Comparison of ENCODE assay signal across 14 mouse cellular contexts in the genomic region with DNA sequence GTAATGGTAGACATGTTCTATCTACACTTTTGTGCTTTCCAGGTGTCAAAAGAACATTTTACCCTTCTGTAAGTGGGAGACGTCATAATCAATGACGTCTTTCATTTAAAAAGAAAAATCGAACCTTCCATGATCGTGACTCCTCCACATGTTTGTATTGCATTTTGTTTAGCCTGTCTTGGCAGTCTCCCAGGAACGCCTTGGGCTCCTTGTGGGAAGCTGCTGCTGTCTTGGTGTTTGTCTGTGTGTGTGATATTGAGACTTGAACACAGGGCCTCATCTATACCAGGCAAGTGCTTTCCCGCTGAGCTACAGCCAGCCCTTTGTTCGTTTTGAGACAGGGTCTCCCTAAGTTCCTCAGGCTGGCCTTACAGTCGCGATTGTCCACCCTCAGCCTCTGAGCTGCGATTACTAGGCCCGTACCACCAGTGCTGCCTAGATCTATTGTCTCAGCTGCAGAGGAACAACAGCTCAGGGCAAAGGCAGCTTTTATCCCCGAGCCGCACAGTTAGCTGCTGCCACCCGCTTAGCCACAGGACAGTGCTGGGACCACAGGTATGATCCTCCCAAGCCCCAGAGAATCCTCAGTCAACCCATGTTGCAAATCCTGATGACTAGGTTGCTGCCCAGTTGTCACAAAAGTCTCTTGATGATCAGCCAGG. TPM values are rescaled to one million over a fixed set of nuclear protein-coding genes. Genes with fewer than 3 reads are reported as not detected.
DNase-seq lines count a peak whose midpoint lies in the region; ATAC-seq and TF ChIP-seq lines count a peak whose summit lies in the region.
"Had no signal": no experiment of that assay in that cellular context is flagged by ENCODE, and none has a peak within 500 bp of the region (broad histone marks: within the 10 kb centered on the region; RNA-seq: fewer than 3 reads in every experiment).

No protein-coding gene starts in this region.

- H3K4me3 ChIP-seq in lung, embryonic 14.5 days (ENCODE audit: low read depth, low read length), result no peak overlapping the region
- H3K4me3 ChIP-seq in small intestine, adult 2 months (ENCODE audit: low read depth, low read length), result no peak overlapping the region
- H3K4me3 ChIP-seq: erythroblast, embryonic 14.5 days; heart, embryonic 10.5 days; limb, embryonic 13.5 days had no signal

- no peak overlapping the region for H3K9ac ChIP-seq in lung, embryonic 14.5 days
- H3K9ac ChIP-seq: limb, embryonic 13.5 days had no signal

- peaks cover 7% of the 10 kb centered on the region; the same call in 1 of the 2 replicates for H3K4me1 ChIP-seq in lung, embryonic 14.5 days (ENCODE audit: insufficient read depth)
- peaks cover 27% of the 10 kb centered on the region for H3K4me1 ChIP-seq in small intestine, adult 2 months (ENCODE audit: control insufficient read depth, insufficient read depth, insufficient read length, low read length)

- ATAC-seq in lung, embryonic 14.5 days (ENCODE audit: insufficient read depth), result no peak
- ATAC-seq: lung, postnatal 0 days had no signal

- no peak for TF ChIP-seq CTCF in lung, embryonic 14.5 days (IDR thresholded peaks at IDR 0.05; ENCODE audit: low read depth)
- TF ChIP-seq CTCF in small intestine, adult 2 months (IDR thresholded peaks at IDR 0.05; ENCODE audit: extremely low read depth, insufficient read length, insufficient replicate concordance, low read depth, low read length), result no peak

- H3K27me3 ChIP-seq in lung, embryonic 14.5 days (ENCODE audit: insufficient read depth, low read length), result no peaks in the 10 kb centered on the region
- no peaks in the 10 kb centered on the region for H3K27me3 ChIP-seq in small intestine, adult 2 months (ENCODE audit: control insufficient read depth, insufficient read depth, low read length)

- H3K36me3 ChIP-seq in lung, embryonic 14.5 days (ENCODE audit: insufficient read depth), result 0 out of 2 replicates have a peak, but pooled peaks cover 2% of the 10 kb centered on the region
- H3K36me3 ChIP-seq in small intestine, adult 2 months (ENCODE audit: control insufficient read depth, insufficient read depth, low read length), result peaks cover 34% of the 10 kb centered on the region

- no peaks in the 10 kb centered on the region for H3K9me3 ChIP-seq in lung, embryonic 14.5 days (ENCODE audit: low read depth, low read length)
- H3K9me3 ChIP-seq: G1E; heart, embryonic 10.5 days; limb, embryonic 13.5 days had no signal

- peak; percentile 46 for DNase-seq in kidney, adult 18-20 months
- no peak for DNase-seq in kidney, adult 11 months
- peak; percentile 20 for DNase-seq in lung, embryonic 14.5 days
- DNase-seq in lung, postnatal 14 days, result no peak
- DNase-seq in cerebellum, adult 8-10 months, result peak; percentile 51
- DNase-seq in adrenal gland, adult 2 months, result no peak
- DNase-seq: gastrocnemius, postnatal 25 days; thymus, postnatal 25 days had no signal

- no peak for TF ChIP-seq POLR2A in small intestine, adult 2 months (IDR thresholded peaks at IDR 0.05; ENCODE audit: low read depth, low read length)

- no peak overlapping the region for H3K27ac ChIP-seq in lung, embryonic 14.5 days (ENCODE audit: low read depth)
- peak overlapping the region; percentile 76 for H3K27ac ChIP-seq in small intestine, adult 2 months (ENCODE audit: insufficient read depth, low read depth, low read length)
- H3K27ac ChIP-seq: heart, embryonic 10.5 days; limb, embryonic 13.5 days had no signal

- H3K4me2 ChIP-seq in lung, embryonic 14.5 days, result no peak overlapping the region
- H3K4me2 ChIP-seq: limb, embryonic 13.5 days had no signal

- WGBS in lung, embryonic 14.5 days, result 64% methylated on average over 14 of the region's 14 CpGs
- 48% methylated on average over 14 of the region's 14 CpGs for WGBS in small intestine, adult 2 months

RNA-seq across cellular contexts. Expression of gene Pdk2, which starts 2.9 kb away (rescaled TPM):
- polyA plus RNA-seq in lung, embryonic 14.5 days (2014; fragmentation: Nextera tagmentation; extraction: Ambion mirVana), result 24.5 and 27.4 TPM in 2 replicates
- polyA plus RNA-seq in small intestine, adult 2 months (2012; rRNA removed), result 67.7 and 167 TPM in 2 replicates
- 100 to 1,000 TPM in 1 of 2 experiments, 10 to 100 TPM in 1; 92.9 to 112 TPM for total RNA-seq in adrenal gland, adult 2 months (2021)
- polyA plus RNA-seq in adrenal gland, adult 2 months (2012; rRNA removed), result 114 and 118 TPM in 2 replicates

RNA-seq across cellular contexts. Expression of gene Samd14, which starts 28.6 kb away (rescaled TPM):
- 22.7 and 24.5 TPM in 2 replicates for polyA plus RNA-seq in lung, embryonic 14.5 days (2014; fragmentation: Nextera tagmentation; extraction: Ambion mirVana)
- polyA plus RNA-seq in small intestine, adult 2 months (2012; rRNA removed), result 3.3 and 7.2 TPM in 2 replicates
- 1 to 10 TPM; 2.5 to 4.5 TPM for total RNA-seq in adrenal gland, adult 2 months (2021)
- 12.9 and 13.5 TPM in 2 replicates for polyA plus RNA-seq in adrenal gland, adult 2 months (2012; rRNA removed)

RNA-seq across cellular contexts. Expression of gene Itga3, which starts 38.3 kb away (rescaled TPM):
- polyA plus RNA-seq in lung, embryonic 14.5 days (2014; fragmentation: Nextera tagmentation; extraction: Ambion mirVana), result 27.1 and 28.4 TPM in 2 replicates
- polyA plus RNA-seq in small intestine, adult 2 months (2012; rRNA removed), result 91.0 and 156 TPM in 2 replicates
- 10 to 100 TPM; 37.8 to 54.0 TPM for total RNA-seq in adrenal gland, adult 2 months (2021)
- 47.2 and 49.0 TPM in 2 replicates for polyA plus RNA-seq in adrenal gland, adult 2 months (2012; rRNA removed)
- polyA plus RNA-seq: G1E had no signal

RNA-seq across cellular contexts. Expression of gene Ppp1r9b, which starts 47.5 kb away (rescaled TPM):
- 13.0 and 14.3 TPM in 2 replicates for polyA plus RNA-seq in lung, embryonic 14.5 days (2014; fragmentation: Nextera tagmentation; extraction: Ambion mirVana)
- 17.0 and 29.4 TPM in 2 replicates for polyA plus RNA-seq in small intestine, adult 2 months (2012; rRNA removed)
- total RNA-seq in adrenal gland, adult 2 months (2021), result 100 to 1,000 TPM; 101 to 148 TPM
- 61.6 and 64.6 TPM in 2 replicates for polyA plus RNA-seq in adrenal gland, adult 2 months (2012; rRNA removed)

Comparison
In these comparisons a context has a peak if more than half of its experiments do, and no peak if none do; other contexts are left out.
1. DNase-seq: peak in kidney, adult 18-20 months (single experiment), lung, embryonic 14.5 days (single experiment) and cerebellum, adult 8-10 months (single experiment); none in kidney, adult 11 months (single experiment), lung, postnatal 14 days (single experiment) and adrenal gland, adult 2 months (single experiment).